Mouse (Mus musculus) hindbrain, embryonic 14.5 days (tissue): Measurements from ENCODE around the gene Irf8. TPM values are rescaled to one million over a fixed set of nuclear protein-coding genes. Genes with fewer than 3 reads are reported as not detected.

ENCODE experiments used
- ATAC-seq: fragments of 200-750 bp; cut with Nextera tagmentation; 2 replicates; pipeline ENCODE4 v1.8.0; 2017; ENCODE audit warnings: moderate number of reproducible peaks, mild to moderate bottlenecking, moderate TSS enrichment, moderate library complexity; ENCODE audit not compliant: low FRiP score
- DNase-seq: peaks from one replicate; pipeline ENCODE4 v3.0.0-alpha.2; 2015; ENCODE audit warnings: low spot score
- H3K27ac ChIP-seq: fragments of 300-500 bp; sonication (generic); 2 replicates; pipeline ENCODE4 v1.5.1; 2014; ENCODE audit warnings: mild to moderate bottlenecking, moderate library complexity
- H3K27me3 ChIP-seq: fragments of 300-500 bp; sonication (generic); 2 replicates; pipeline ENCODE4 v1.6.1; 2014; ENCODE audit warnings: mild to moderate bottlenecking, low read length, mixed read lengths; ENCODE audit not compliant: control insufficient read depth, insufficient read depth
- H3K36me3 ChIP-seq: fragments of 300-500 bp; sonication (generic); replicated peaks from 2 replicates; pipeline ENCODE4 v1.6.1; 2014; ENCODE audit not compliant: control insufficient read depth, insufficient read depth
- H3K4me1 ChIP-seq: fragments of 300-500 bp; sonication (generic); replicated peaks from 2 replicates; pipeline ENCODE4 v1.6.1; 2014; ENCODE audit warnings: antibody characterized with exemption, low read length, mixed read lengths; ENCODE audit not compliant: control insufficient read depth, insufficient read depth
- H3K4me2 ChIP-seq: fragments of 300-500 bp; sonication (generic); replicated peaks from 2 replicates; pipeline ENCODE4 v1.6.1; 2014; ENCODE audit warnings: mild to moderate bottlenecking, moderate library complexity
- H3K4me3 ChIP-seq: fragments of 300-500 bp; sonication (generic); replicated peaks from 2 replicates; pipeline ENCODE4 v1.5.1; 2014; ENCODE audit warnings: mild to moderate bottlenecking, low read length
- H3K9ac ChIP-seq: fragments of 300-500 bp; sonication (generic); 2 replicates; pipeline ENCODE4 v1.6.1; 2014
- H3K9me3 ChIP-seq: fragments of 300-500 bp; sonication (generic); 2 replicates; pipeline ENCODE4 v1.6.1; 2016; ENCODE audit warnings: low read length; ENCODE audit not compliant: control insufficient read depth
- WGBS: fragments of 180-500 bp; shearing (Covaris S2); extraction: QIAGEN DNeasy Blood & Tissue Kit; methylation state at CpG from one replicate; pipeline ENCODE4 v1.1.7; 2014; 5-methylcytosine and 5-hydroxymethylcytosine counted together
- polyA plus RNA-seq: library from polyadenylated mRNA; unstranded; fragments of >200 nt; fragmentation: Nextera tagmentation; extraction: Ambion mirVana; gene quantifications from 2 replicates; pipeline ENCODE4 v1.2.1, GENCODE M21; 2014

The Irf8 gene
- polyA plus RNA-seq, 1 experiment from 2014 or later, result 5.1 TPM

DNA sequence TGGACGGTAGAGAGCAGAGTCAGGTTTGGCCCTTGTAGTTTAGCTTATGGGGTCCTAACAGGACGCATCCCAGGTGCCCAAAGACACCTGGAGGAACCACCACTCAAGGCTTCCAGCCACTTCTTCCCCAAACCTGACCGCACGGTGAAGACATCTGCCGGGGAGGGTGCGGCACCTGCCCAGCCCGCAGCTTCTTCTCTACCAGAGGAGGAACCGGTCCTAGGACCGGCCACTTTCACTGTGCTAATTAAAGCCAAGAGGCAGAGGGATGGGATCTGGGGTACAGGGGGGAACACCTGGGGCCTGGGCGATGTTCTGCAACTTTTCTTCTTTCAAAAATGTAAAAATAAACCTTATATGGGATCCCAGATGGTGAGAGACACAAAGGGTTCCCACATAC, 41.0 kb downstream of the Irf8 start:
- Histone ChIP-seq H3K9me3 (no peaks in the 10 kb centered on the region), H3K27ac (no peak overlapping the region), H3K4me3 (no peak overlapping the region), H3K27me3 (peaks cover 11% of the 10 kb centered on the region; the same call in 1 of the 2 replicates), H3K4me2 (no peak overlapping the region), H3K4me1 (no peaks in the 10 kb centered on the region), H3K36me3 (no peaks in the 10 kb centered on the region), H3K9ac (no peak overlapping the region)
- DNase-seq, result no peak
- ATAC-seq, result no peak
- WGBS, result 94% methylated on average over 10 of the region's 10 CpGs

DNA sequence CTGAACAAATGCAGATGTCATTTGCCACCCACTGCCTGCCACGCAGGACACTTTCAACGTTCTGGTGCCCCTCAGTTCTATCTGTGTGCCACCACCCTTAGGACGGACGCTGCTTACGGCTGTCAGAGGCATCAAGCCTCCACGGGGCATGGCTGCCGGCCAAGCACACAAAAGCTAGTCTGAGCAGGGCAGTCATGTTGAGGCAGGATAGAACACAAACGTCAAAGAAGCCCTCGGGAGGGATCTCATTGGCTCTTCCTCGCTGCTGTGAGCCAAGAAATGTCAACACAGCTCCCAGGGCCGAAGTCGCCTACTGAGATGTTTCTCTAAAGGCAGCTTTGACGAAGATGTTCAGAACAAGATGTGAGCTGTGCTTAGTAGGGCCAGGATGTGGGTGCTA, 41.6 kb downstream of the Irf8 start:
- H3K4me2 ChIP-seq, result no peak overlapping the region
- no peaks in the 10 kb centered on the region for H3K36me3 ChIP-seq
- H3K4me3 ChIP-seq, result no peak overlapping the region
- DNase-seq, result peak; percentile 29
- H3K9ac ChIP-seq, result no peak overlapping the region
- H3K27ac ChIP-seq, result no peak overlapping the region
- no peaks in the 10 kb centered on the region for H3K9me3 ChIP-seq
- H3K27me3 ChIP-seq, result peaks cover 11% of the 10 kb centered on the region; the same call in 1 of the 2 replicates
- no peaks in the 10 kb centered on the region for H3K4me1 ChIP-seq
- ATAC-seq, result no peak; the same call in 1 of the 2 replicates
- 33% methylated on average over 13 of the region's 13 CpGs for WGBS

GRCm38 (mm10) chr8:120779106-120779505, 42.9 kb downstream of the Irf8 start:
- no peak overlapping the region for H3K27ac ChIP-seq
- ATAC-seq (no peak), DNase-seq (no peak)
- H3K9ac ChIP-seq, result no peak overlapping the region
- 97% methylated on average over 7 of the region's 7 CpGs for WGBS
- H3K9me3 ChIP-seq, result no peaks in the 10 kb centered on the region
- no peaks in the 10 kb centered on the region for H3K36me3 ChIP-seq
- H3K4me1 ChIP-seq, result no peaks in the 10 kb centered on the region
- peaks cover 10% of the 10 kb centered on the region; the same call in 1 of the 2 replicates for H3K27me3 ChIP-seq
- no peak overlapping the region for H3K4me3 ChIP-seq
- H3K4me2 ChIP-seq, result no peak overlapping the region

DNA sequence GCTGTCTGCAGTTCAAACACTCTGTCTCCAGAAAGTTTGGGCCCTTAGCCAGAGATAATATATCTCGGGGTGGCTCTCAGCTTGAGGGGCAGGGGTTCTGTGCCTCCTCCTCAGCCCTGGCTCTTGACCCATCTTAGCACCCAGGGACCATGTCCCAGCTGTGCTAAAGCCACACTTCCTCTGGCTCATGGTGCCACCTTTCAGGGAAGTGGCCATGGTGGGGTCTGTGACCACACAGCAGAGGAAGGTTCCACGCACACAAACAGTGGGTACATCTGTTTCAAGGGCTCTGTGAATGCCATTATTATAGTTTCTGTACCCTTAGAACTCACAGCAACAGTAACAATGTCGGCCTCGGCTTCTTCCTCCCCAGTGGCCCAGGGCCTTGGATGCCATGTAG, 47.6 kb downstream of the Irf8 start:
- H3K9me3 ChIP-seq, result no peaks in the 10 kb centered on the region
- ATAC-seq (no peak), DNase-seq (no peak)
- H3K27me3 ChIP-seq, result no peaks in the 10 kb centered on the region
- H3K4me1 ChIP-seq, result no peaks in the 10 kb centered on the region
- H3K36me3 ChIP-seq, result no peaks in the 10 kb centered on the region
- no peak overlapping the region for H3K9ac ChIP-seq
- no peak overlapping the region for H3K4me2 ChIP-seq
- WGBS, result 86% methylated on average over 4 of the region's 4 CpGs
- no peak overlapping the region for H3K4me3 ChIP-seq
- no peak overlapping the region for H3K27ac ChIP-seq

DNA sequence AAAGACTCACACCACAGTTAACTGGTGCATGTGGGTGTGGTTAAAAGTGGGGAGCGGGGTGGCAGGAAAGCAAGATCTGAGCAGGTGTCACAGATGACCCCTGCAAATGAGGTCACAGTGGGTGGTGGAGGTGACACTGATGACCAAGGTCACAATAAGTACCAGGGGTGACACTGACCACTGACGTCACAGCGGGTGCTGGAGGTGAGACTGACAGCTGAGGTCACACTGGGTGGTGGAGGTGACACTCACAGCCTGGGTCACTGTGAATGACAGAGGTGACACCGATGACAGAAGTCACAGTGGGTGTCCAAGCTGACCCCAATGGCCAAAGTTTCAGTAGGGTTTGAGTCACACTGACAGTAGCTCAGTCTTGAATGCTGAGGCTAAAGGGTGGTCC, 50.6 kb downstream of the Irf8 start:
- Histone ChIP-seq H3K9me3 (no peaks in the 10 kb centered on the region), H3K36me3 (no peaks in the 10 kb centered on the region), H3K9ac (no peak overlapping the region), H3K4me2 (no peak overlapping the region), H3K27ac (no peak overlapping the region), H3K4me3 (no peak overlapping the region), H3K27me3 (no peaks in the 10 kb centered on the region), H3K4me1 (no peaks in the 10 kb centered on the region)
- ATAC-seq, result no peak
- 80% methylated on average over 4 of the region's 4 CpGs for WGBS
- no peak for DNase-seq

DNA sequence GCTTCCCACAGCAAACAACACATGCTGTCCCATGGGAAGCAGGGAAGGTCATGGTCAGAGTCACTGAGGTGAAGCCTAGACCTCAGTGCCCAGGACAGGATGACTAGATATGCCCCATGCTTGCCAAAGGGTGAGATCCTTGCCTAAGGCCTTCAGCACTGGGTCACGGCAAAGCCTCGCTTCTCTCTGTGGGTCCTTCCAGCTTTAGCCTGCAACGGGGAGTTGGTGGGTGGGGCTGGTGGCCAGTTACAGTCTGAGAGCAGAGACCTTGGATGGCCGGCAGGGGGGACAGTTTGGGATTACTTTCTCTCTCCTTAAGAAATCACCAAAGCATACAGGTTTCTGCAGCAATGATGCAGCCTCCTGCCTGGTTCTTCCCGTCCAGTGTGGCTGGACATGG, 51.5 kb downstream of the Irf8 start:
- H3K36me3 ChIP-seq, result no peaks in the 10 kb centered on the region
- 52% methylated on average over 5 of the region's 5 CpGs for WGBS

GRCm38 (mm10) chr8:120792710-120793109, 56.6 kb downstream of the Irf8 start:
- H3K4me1 ChIP-seq, result no peaks in the 10 kb centered on the region
- H3K4me2 ChIP-seq, result no peak overlapping the region
- no peaks in the 10 kb centered on the region for H3K36me3 ChIP-seq
- no peaks in the 10 kb centered on the region for H3K27me3 ChIP-seq
- no peak for DNase-seq
- no peak for ATAC-seq
- H3K4me3 ChIP-seq, result no peak overlapping the region
- 86% methylated on average over 15 of the region's 15 CpGs for WGBS
- no peak overlapping the region for H3K9ac ChIP-seq
- H3K9me3 ChIP-seq, result no peaks in the 10 kb centered on the region
- no peak overlapping the region for H3K27ac ChIP-seq

More for the DNA sequence above, 51.5 kb downstream of the Irf8 start:
- Histone ChIP-seq H3K4me1 (no peaks in the 10 kb centered on the region), H3K4me2 (no peak overlapping the region), H3K27me3 (no peaks in the 10 kb centered on the region), H3K9ac (no peak overlapping the region), H3K9me3 (no peaks in the 10 kb centered on the region), H3K4me3 (no peak overlapping the region), H3K27ac (no peak overlapping the region)
- ATAC-seq (no peak), DNase-seq (no peak)

- no peaks in the 10 kb centered on the region for H3K9me3 ChIP-seq
- peaks cover 4% of the 10 kb centered on the region; the same call in 1 of the 2 replicates for H3K27me3 ChIP-seq
- no peak overlapping the region for H3K4me3 ChIP-seq
- no peak overlapping the region for H3K4me2 ChIP-seq
- H3K9ac ChIP-seq, result no peak overlapping the region
- no peaks in the 10 kb centered on the region for H3K36me3 ChIP-seq
- H3K4me1 ChIP-seq, result no peaks in the 10 kb centered on the region
- no peak overlapping the region for H3K27ac ChIP-seq
- ATAC-seq (no peak), DNase-seq (peak; percentile 86)
- WGBS, result 32% methylated on average over 9 of the region's 9 CpGs
These were observed 59.9 kb downstream of the Irf8 start for GRCm38 (mm10) chr8:120795944-120796635.

DNA sequence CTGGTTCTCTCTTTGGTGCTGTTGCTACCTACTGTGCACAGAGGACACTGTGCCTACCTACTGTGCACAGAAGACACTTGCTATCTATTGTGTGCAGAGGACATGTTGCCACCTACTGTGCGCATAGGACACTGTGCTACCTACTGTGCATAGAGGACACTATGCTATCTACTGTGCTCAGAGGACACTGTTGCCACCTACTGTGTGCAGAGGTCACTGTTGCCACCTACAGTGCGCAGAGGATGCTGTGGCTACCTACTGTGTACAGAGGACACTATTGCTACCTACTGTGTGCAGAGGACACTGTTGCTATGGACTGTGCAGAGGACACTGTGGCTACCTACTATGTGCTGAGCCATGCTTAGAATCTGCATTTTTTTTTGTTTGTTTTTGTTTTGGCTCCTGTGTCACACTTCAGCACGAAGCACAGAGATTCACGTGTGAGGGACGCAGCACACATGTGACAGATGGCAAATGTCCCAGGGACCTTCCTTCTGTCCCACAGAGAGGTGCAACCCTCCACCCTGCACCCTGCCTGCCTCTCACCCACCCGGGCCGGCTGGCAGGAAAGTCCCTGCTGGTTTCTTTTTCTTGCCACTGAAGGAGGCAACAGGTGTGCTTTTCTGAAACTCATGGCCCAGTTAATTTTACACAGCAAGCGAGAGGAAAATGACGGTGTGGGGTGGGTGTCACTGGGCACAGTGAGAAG, 61.0 kb downstream of the Irf8 start:
- H3K9me3 ChIP-seq, result no peaks in the 10 kb centered on the region
- 78% methylated on average over 9 of the region's 9 CpGs for WGBS
- H3K4me1 ChIP-seq, result no peaks in the 10 kb centered on the region
- no peak overlapping the region for H3K4me3 ChIP-seq
- H3K27me3 ChIP-seq, result peaks cover 12% of the 10 kb centered on the region; the same call in 1 of the 2 replicates
- H3K9ac ChIP-seq, result no peak overlapping the region
- no peak overlapping the region for H3K4me2 ChIP-seq
- no peak overlapping the region for H3K27ac ChIP-seq
- DNase-seq, result no peak
- ATAC-seq, result no peak
- no peaks in the 10 kb centered on the region for H3K36me3 ChIP-seq
